In genomic region chr9:116272446-116272845, GRCm38 (mm10) we compare ENCODE assay signal across 25 mouse cellular contexts.
DNase-seq lines count a peak whose midpoint lies in the region; ATAC-seq and TF ChIP-seq lines count a peak whose summit lies in the region.
"Had no signal": no experiment of that assay in that cellular context is flagged by ENCODE, and none has a peak within 500 bp of the region (broad histone marks: within the 10 kb centered on the region; RNA-seq: fewer than 3 reads in every experiment).

No protein-coding gene starts in this region.

- peak; percentile 18 for DNase-seq in heart, postnatal 4 days
- no peak for DNase-seq in heart, postnatal 14 days
- peak; percentile 39 for DNase-seq in lung, embryonic 14.5 days
- DNase-seq in lung, adult 2 months, result no peak
- peak; percentile 44 for DNase-seq in lung, postnatal 10 days
- DNase-seq in lung, postnatal 14 days, result no peak
- DNase-seq in neural tube, embryonic 10.5 days (ENCODE audit: extremely low spot score, low spot score), result no peak
- DNase-seq: adrenal gland, adult 2 months; adrenal gland, postnatal 10 days; adrenal gland, postnatal 25 days; cerebellum, adult 11 months; cerebellum, adult 18-20 months; cerebellum, adult 8-10 months; cerebellum, adult 9-11 months; cerebellum, postnatal 14 days; cerebellum, postnatal 36 days; embryo, embryonic 11 days had no signal

- H3K4me3 ChIP-seq in lung, embryonic 14.5 days (ENCODE audit: low read depth, low read length), result no peak overlapping the region
- no peak overlapping the region for H3K4me3 ChIP-seq in lung, adult 2 months (replicated peaks; ENCODE audit: extremely low read depth, low read depth, low read length)
- no peak overlapping the region for H3K4me3 ChIP-seq in neural tube, embryonic 15.5 days (replicated peaks)
- H3K4me3 ChIP-seq: embryonic facial prominence, embryonic 13.5 days; embryonic facial prominence, embryonic 15.5 days; erythroblast, embryonic 14.5 days; forebrain, embryonic 10.5 days; forebrain, embryonic 12.5 days had no signal

- intact Hi-C loops in heart, postnatal 14 days (cut with DNase I), result no loop called here

- TF ChIP-seq CTCF in lung, embryonic 14.5 days (IDR thresholded peaks at IDR 0.05; ENCODE audit: low read depth), result no peak
- no peak for TF ChIP-seq CTCF in lung, adult 2 months (IDR thresholded peaks at IDR 0.05; ENCODE audit: insufficient read depth, low read length)

- H3K27me3 ChIP-seq in lung, embryonic 14.5 days (ENCODE audit: insufficient read depth, low read length), result no peaks in the 10 kb centered on the region
- H3K27me3 ChIP-seq in neural tube, embryonic 15.5 days (replicated peaks), result no peaks in the 10 kb centered on the region
- H3K27me3 ChIP-seq: embryonic facial prominence, embryonic 13.5 days; embryonic facial prominence, embryonic 15.5 days; forebrain, embryonic 12.5 days had no signal

- no peaks in the 10 kb centered on the region for H3K4me1 ChIP-seq in lung, embryonic 14.5 days (ENCODE audit: insufficient read depth)
- H3K4me1 ChIP-seq in lung, adult 2 months (ENCODE audit: control insufficient read depth, insufficient read depth, low read length), result peaks cover 5% of the 10 kb centered on the region
- H3K4me1 ChIP-seq in neural tube, embryonic 15.5 days, result peaks cover 8% of the 10 kb centered on the region
- H3K4me1 ChIP-seq: embryonic facial prominence, embryonic 13.5 days; forebrain, embryonic 10.5 days; forebrain, embryonic 12.5 days had no signal

- no peak for ATAC-seq in lung, embryonic 14.5 days (ENCODE audit: insufficient read depth)
- no peak for ATAC-seq in neural tube, embryonic 15.5 days (ENCODE audit: low FRiP score)
- ATAC-seq: forebrain, embryonic 14.5 days; forebrain, embryonic 16.5 days had no signal

- H3K36me3 ChIP-seq in lung, embryonic 14.5 days (ENCODE audit: insufficient read depth), result no peaks in the 10 kb centered on the region
- H3K36me3 ChIP-seq in neural tube, embryonic 15.5 days, result no peaks in the 10 kb centered on the region
- H3K36me3 ChIP-seq: embryonic facial prominence, embryonic 13.5 days; embryonic facial prominence, embryonic 15.5 days; forebrain, embryonic 10.5 days; forebrain, embryonic 12.5 days had no signal

- H3K9me3 ChIP-seq in lung, embryonic 14.5 days (ENCODE audit: low read depth, low read length), result no peaks in the 10 kb centered on the region
- no peaks in the 10 kb centered on the region for H3K9me3 ChIP-seq in neural tube, embryonic 15.5 days (replicated peaks)
- H3K9me3 ChIP-seq: embryonic facial prominence, embryonic 13.5 days; embryonic facial prominence, embryonic 15.5 days; forebrain, embryonic 10.5 days; forebrain, embryonic 12.5 days had no signal

- TF ChIP-seq POLR2A in lung, adult 2 months (IDR thresholded peaks at IDR 0.05; ENCODE audit: borderline replicate concordance, extremely low read depth, low read depth, low read length), result no peak

- H3K4me2 ChIP-seq in lung, embryonic 14.5 days, result no peak overlapping the region
- no peak overlapping the region for H3K4me2 ChIP-seq in neural tube, embryonic 15.5 days
- H3K4me2 ChIP-seq: embryonic facial prominence, embryonic 13.5 days; embryonic facial prominence, embryonic 15.5 days; forebrain, embryonic 12.5 days had no signal

- WGBS in lung, embryonic 14.5 days, result 68% methylated on average over 2 of the region's 2 CpGs
- 67% methylated on average over 2 of the region's 2 CpGs for WGBS in lung, adult 2 months
- 78% methylated on average over 2 of the region's 2 CpGs for WGBS in neural tube, embryonic 15.5 days

- H3K27ac ChIP-seq in lung, embryonic 14.5 days (ENCODE audit: low read depth), result no peak overlapping the region
- H3K27ac ChIP-seq in neural tube, embryonic 15.5 days (replicated peaks), result 0 out of 2 replicates have a peak overlapping the region, but pooled peaks have one; percentile 15
- H3K27ac ChIP-seq: embryonic facial prominence, embryonic 13.5 days; embryonic facial prominence, embryonic 15.5 days; forebrain, embryonic 10.5 days; forebrain, embryonic 12.5 days had no signal

- no peak overlapping the region for H3K9ac ChIP-seq in lung, embryonic 14.5 days
- H3K9ac ChIP-seq in neural tube, embryonic 15.5 days (replicated peaks), result no peak overlapping the region
- H3K9ac ChIP-seq: embryonic facial prominence, embryonic 13.5 days; embryonic facial prominence, embryonic 15.5 days; forebrain, embryonic 12.5 days had no signal

Comparison
In these comparisons a context has a peak if more than half of its experiments do, and no peak if none do; other contexts are left out.
1. DNase-seq: peak in heart, postnatal 4 days (single experiment), lung, embryonic 14.5 days (single experiment) and lung, postnatal 10 days (single experiment); none in heart, postnatal 14 days (0 of 2), lung, adult 2 months (single experiment), lung, postnatal 14 days (single experiment) and neural tube, embryonic 10.5 days (single experiment).